Mouse (Mus musculus) gastrocnemius, postnatal 25 days (tissue): ENCODE measurements around the gene Gm21732. TPM values are rescaled to one million over a fixed set of nuclear protein-coding genes. Genes with fewer than 3 reads are reported as not detected.
"Not testable (repeated sequence)": the region's sequence is repeated elsewhere in the genome, so short reads cannot be mapped to it uniquely, and the experiment has no call there.

Experiments
- DNase-seq: peaks from one replicate; pipeline ENCODE4 v3.0.0; 2022
- long read RNA-seq, 2 experiments: library from polyadenylated mRNA; stranded (forward); transcript quantifications; one replicate each; pipeline ENCODE4 v2.0.0; 2021
- total RNA-seq, 2 experiments: library from RNA; stranded (reverse); gene quantifications; 1 replicate in 1 of 2; 2 replicates in 1 of 2; pipeline ENCODE4 v1.2.3; 2021

Gene Gm21732
- total RNA-seq: not detected
- long read RNA-seq, experiment 1: 0 reads
- long read RNA-seq, experiment 2: 0 reads

DNA sequence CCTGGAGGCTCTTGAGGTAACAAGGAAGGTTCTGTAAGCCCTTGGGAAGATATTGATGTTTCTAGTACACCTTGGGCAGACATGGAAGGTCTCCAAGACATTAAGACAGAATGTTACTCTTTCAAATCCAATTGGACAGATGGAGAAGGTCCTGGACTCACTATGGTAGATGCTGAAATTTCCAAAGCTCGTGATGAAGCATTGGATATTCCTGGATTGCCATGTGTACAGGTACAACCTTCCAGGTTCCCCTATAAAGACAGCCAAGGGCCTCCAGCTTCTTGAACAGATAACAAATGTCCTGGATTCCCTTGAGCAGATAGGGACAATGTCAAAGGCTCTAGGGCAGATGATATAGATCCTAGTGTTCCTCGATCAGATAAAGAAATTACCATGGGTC, at the start of gene Gm21732:
Gene Gm21732, minus strand, starts transcription at position 101 of the 400 bp plus-strand sequence.
- DNase-seq: not testable (repeated sequence)

Other genes starting within 250 kb of the Gm21732 start
- not detected for gene Gm20897, start 73.5 kb downstream of the Gm21732 start, total RNA-seq